Mouse (Mus musculus): ENCODE measurements around the gene Golph3l. TPM values are rescaled to one million over a fixed set of nuclear protein-coding genes. Genes with fewer than 3 reads are reported as not detected.

The Golph3l gene
- polyA plus RNA-seq, 1 experiment from 2014 or later = 25.6 TPM

GRCm38 (mm10) chr3:95632648-95633588, 44.2 kb downstream of the Golph3l start:
- no peak for ATAC-seq
- Histone ChIP-seq H3K27ac (ENCODE audit: low read depth, low read length) (no peak overlapping the region), H3K9ac (ENCODE audit: low read depth, low read length) (no peak overlapping the region), H3K9me3 (ENCODE audit: control insufficient read depth, low read length) (no peaks in the 10 kb centered on the region), H3K4me1 (ENCODE audit: control insufficient read depth, insufficient read depth, low read depth, low read length) (no peaks in the 10 kb centered on the region), H3K4me2 (ENCODE audit: low read length) (no peak overlapping the region), H3K27me3 (replicated peaks; ENCODE audit: control insufficient read depth, insufficient read depth, low read length) (no peaks in the 10 kb centered on the region), H3K4me3 (ENCODE audit: low read length) (no peak overlapping the region), H3K36me3 (ENCODE audit: control insufficient read depth, insufficient read depth, low read length) (peaks cover 28% of the 10 kb centered on the region)
- WGBS = 82% methylated on average over 12 of the region's 12 CpGs

DNA sequence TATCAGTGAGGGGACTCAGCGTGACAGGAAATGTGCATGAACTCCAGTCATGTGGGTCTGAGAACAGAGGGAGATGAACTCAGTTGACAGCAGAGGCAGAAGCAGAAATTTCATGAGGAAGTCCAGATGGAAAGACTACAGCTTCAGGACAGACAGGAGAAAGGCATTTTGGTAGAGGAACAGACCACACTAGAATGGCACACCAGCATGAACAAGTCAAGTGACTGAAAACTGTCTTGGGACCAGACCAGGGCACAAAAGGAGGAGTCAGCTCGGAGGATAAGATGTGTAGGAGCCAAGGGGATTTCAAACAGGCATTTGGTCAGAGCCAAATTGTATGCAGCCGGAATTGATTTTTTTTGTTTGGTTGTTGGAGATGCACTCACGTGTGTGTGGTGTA, 46.9 kb downstream of the Golph3l start:
- no peaks in the 10 kb centered on the region for H3K4me1 ChIP-seq (ENCODE audit: control insufficient read depth, insufficient read depth, low read depth, low read length)
- no peak overlapping the region for H3K4me2 ChIP-seq (ENCODE audit: low read length)
- H3K4me3 ChIP-seq (ENCODE audit: low read length) = no peak overlapping the region
- no peaks in the 10 kb centered on the region for H3K9me3 ChIP-seq (ENCODE audit: control insufficient read depth, low read length)
- no peak for ATAC-seq
- H3K27me3 ChIP-seq (replicated peaks; ENCODE audit: control insufficient read depth, insufficient read depth, low read length) = no peaks in the 10 kb centered on the region
- 84% methylated on average over 4 of the region's 4 CpGs for WGBS
- peaks cover 13% of the 10 kb centered on the region for H3K36me3 ChIP-seq (ENCODE audit: control insufficient read depth, insufficient read depth, low read length)
- no peak overlapping the region for H3K27ac ChIP-seq (ENCODE audit: low read depth, low read length)
- H3K9ac ChIP-seq (ENCODE audit: low read depth, low read length) = no peak overlapping the region

DNA sequence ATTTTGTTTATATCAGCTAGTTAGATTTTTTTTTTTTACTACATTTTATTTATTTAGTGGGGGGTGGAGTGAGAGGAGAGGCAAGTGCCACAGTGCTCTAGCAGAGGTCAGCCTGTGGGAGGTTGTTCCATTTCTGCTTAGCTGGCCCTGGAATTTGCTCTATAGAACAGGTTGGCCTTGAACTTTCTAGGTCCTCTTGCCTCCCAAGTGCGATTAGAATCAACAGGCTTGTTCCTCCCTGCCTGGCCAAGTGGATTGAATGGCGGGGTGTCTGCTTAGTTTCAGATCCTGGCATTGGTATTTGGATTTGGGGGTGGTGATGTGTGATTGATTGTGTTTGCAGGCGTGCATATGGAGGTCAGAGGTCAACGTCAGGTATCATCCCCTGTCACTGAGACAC, 47.3 kb downstream of the Golph3l start:
- Histone ChIP-seq H3K27me3 (replicated peaks; ENCODE audit: control insufficient read depth, insufficient read depth, low read length) (no peaks in the 10 kb centered on the region), H3K9me3 (ENCODE audit: control insufficient read depth, low read length) (no peaks in the 10 kb centered on the region), H3K27ac (ENCODE audit: low read depth, low read length) (no peak overlapping the region), H3K4me1 (ENCODE audit: control insufficient read depth, insufficient read depth, low read depth, low read length) (no peaks in the 10 kb centered on the region), H3K9ac (ENCODE audit: low read depth, low read length) (no peak overlapping the region), H3K4me3 (ENCODE audit: low read length) (no peak overlapping the region), H3K36me3 (ENCODE audit: control insufficient read depth, insufficient read depth, low read length) (peaks cover 13% of the 10 kb centered on the region), H3K4me2 (ENCODE audit: low read length) (no peak overlapping the region)
- 94% methylated on average over 4 of the region's 4 CpGs for WGBS
- no peak for ATAC-seq

DNA sequence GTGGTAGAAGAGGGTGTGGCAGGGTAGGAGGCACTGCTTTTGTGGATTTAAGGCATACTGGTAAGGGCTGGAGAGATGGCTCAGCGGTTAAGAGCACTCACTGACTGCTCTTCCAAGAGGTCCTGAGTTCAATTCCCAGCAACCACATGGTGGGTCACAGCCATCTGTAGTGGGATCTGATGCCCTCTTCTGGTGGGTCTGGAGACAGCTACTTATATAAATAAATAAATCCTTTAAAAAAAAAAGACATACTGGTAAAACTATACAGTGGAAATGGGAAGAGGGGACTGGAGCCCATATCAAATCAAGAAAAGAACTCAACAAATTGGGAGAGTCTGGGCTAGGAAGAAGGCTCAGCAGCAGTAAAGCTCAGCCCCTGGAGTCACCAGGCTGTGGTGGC, 51.0 kb downstream of the Golph3l start:
- no peak for ATAC-seq
- no peak overlapping the region for H3K9ac ChIP-seq (ENCODE audit: low read depth, low read length)
- H3K27me3 ChIP-seq (replicated peaks; ENCODE audit: control insufficient read depth, insufficient read depth, low read length) = no peaks in the 10 kb centered on the region
- H3K4me1 ChIP-seq (ENCODE audit: control insufficient read depth, insufficient read depth, low read depth, low read length) = no peaks in the 10 kb centered on the region
- 0 out of 2 replicates have a peak, but pooled peaks cover 2% of the 10 kb centered on the region for H3K36me3 ChIP-seq (ENCODE audit: control insufficient read depth, insufficient read depth, low read length)
- no peaks in the 10 kb centered on the region for H3K9me3 ChIP-seq (ENCODE audit: control insufficient read depth, low read length)
- no peak overlapping the region for H3K4me2 ChIP-seq (ENCODE audit: low read length)
- H3K4me3 ChIP-seq (ENCODE audit: low read length) = no peak overlapping the region
- H3K27ac ChIP-seq (ENCODE audit: low read depth, low read length) = no peak overlapping the region
- 86% methylated on average over 1 of the region's 1 CpGs for WGBS

DNA sequence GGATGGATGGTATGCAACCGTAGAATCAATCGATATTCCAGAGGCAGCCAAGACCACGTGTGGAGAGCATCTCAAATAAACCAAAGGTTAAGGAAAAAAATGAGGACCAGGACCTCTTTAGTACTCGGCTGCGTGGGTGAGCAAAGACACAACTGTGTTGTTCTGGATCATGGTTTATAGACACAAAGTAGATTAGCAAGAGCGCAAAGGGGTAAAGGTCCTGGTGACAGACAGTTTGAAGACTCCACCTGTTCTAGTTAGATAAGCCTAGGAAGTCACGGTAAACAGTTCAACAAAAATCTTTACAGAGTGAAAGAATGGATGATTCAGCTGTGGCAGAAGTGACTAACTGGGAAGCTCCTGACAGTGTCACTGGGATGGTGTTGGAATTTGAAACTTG, 54.4 kb downstream of the Golph3l start:
- WGBS = 90% methylated on average over 7 of the region's 7 CpGs
- no peak for ATAC-seq
- Histone ChIP-seq H3K9me3 (ENCODE audit: control insufficient read depth, low read length) (no peaks in the 10 kb centered on the region), H3K27ac (ENCODE audit: low read depth, low read length) (no peak overlapping the region), H3K4me1 (ENCODE audit: control insufficient read depth, insufficient read depth, low read depth, low read length) (no peaks in the 10 kb centered on the region), H3K9ac (ENCODE audit: low read depth, low read length) (no peak overlapping the region), H3K36me3 (ENCODE audit: control insufficient read depth, insufficient read depth, low read length) (0 out of 2 replicates have a peak, but pooled peaks cover 2% of the 10 kb centered on the region), H3K27me3 (replicated peaks; ENCODE audit: control insufficient read depth, insufficient read depth, low read length) (no peaks in the 10 kb centered on the region), H3K4me3 (ENCODE audit: low read length) (no peak overlapping the region), H3K4me2 (ENCODE audit: low read length) (no peak overlapping the region)

DNA sequence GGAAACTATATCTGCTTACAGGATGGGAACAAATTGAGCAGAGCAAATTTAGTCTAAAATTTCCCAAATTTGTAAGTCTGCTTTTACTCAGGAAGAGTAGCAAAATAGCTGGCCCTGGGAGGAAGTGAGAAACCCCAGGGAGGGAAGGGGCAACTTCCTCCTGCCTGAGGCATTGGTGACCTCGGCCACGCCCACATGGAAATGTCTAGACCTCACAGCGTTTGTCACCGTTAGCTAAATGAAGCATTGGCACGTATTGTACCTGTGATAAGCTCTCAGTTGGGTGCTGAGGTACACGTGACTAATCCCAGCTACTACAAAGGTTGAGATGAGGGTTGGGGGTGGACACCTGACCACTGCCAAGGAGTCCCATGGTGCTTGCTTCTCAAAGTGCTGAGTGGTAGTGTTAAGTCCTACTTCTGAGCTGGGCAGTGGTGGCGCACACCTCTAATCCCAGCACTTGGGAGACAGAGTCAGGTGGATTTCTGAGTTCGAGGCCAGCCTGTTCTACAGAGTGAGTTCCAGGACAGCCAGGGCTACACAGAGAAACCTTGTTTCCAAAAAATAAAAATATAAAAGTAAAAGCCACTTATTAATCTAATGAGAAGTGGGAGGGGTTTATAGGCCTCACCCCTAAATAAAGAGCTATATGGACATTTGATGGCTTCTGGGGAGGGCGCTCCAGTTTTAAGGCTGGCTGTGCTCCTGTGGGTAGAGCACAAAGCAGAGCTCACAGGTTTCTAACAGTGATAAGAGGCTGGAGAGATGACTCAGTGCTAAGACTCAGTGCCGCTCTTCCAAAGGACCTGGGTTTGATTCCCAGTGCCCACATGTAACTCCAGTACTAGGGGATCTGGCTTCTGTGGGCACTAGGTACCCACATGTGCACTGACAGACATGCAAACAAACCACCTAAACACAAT, 56.8 kb downstream of the Golph3l start:
- Histone ChIP-seq H3K27ac (ENCODE audit: low read depth, low read length) (no peak overlapping the region), H3K27me3 (replicated peaks; ENCODE audit: control insufficient read depth, insufficient read depth, low read length) (no peaks in the 10 kb centered on the region), H3K9me3 (ENCODE audit: control insufficient read depth, low read length) (no peaks in the 10 kb centered on the region), H3K4me2 (ENCODE audit: low read length) (no peak overlapping the region), H3K36me3 (ENCODE audit: control insufficient read depth, insufficient read depth, low read length) (no peaks in the 10 kb centered on the region), H3K4me1 (ENCODE audit: control insufficient read depth, insufficient read depth, low read depth, low read length) (no peaks in the 10 kb centered on the region), H3K9ac (ENCODE audit: low read depth, low read length) (no peak overlapping the region), H3K4me3 (ENCODE audit: low read length) (no peak overlapping the region)
- WGBS = 70% methylated on average over 10 of the region's 10 CpGs
- ATAC-seq = no peak

DNA sequence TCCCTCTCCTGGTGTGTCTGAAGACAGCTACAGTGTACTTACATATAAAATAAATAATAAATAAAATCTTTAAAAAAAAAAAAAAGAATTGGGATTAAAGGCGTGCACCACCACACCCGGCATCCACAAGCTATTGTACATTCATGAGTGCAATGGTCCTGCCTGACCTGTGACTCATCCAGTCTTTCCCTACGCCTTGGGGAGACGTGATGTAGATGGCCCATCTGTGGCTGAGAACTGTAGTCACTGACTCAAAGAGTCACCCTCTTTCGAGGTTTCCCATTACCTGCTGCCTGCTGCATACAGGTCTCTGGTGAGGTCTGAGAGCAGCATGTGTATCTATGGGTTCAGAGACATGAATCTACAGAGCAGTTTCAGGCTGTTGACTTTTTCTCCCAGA, 59.3 kb downstream of the Golph3l start:
- Histone ChIP-seq H3K27ac (ENCODE audit: low read depth, low read length) (no peak overlapping the region), H3K9me3 (ENCODE audit: control insufficient read depth, low read length) (no peaks in the 10 kb centered on the region), H3K36me3 (ENCODE audit: control insufficient read depth, insufficient read depth, low read length) (no peaks in the 10 kb centered on the region), H3K27me3 (replicated peaks; ENCODE audit: control insufficient read depth, insufficient read depth, low read length) (no peaks in the 10 kb centered on the region), H3K4me1 (ENCODE audit: control insufficient read depth, insufficient read depth, low read depth, low read length) (no peaks in the 10 kb centered on the region), H3K4me3 (ENCODE audit: low read length) (no peak overlapping the region), H3K4me2 (ENCODE audit: low read length) (no peak overlapping the region), H3K9ac (ENCODE audit: low read depth, low read length) (no peak overlapping the region)
- ATAC-seq = no peak
- WGBS = 93% methylated on average over 5 of the region's 5 CpGs

- Histone ChIP-seq H3K4me2 (ENCODE audit: low read length) (no peak overlapping the region), H3K4me1 (ENCODE audit: control insufficient read depth, insufficient read depth, low read depth, low read length) (no peaks in the 10 kb centered on the region), H3K36me3 (ENCODE audit: control insufficient read depth, insufficient read depth, low read length) (no peaks in the 10 kb centered on the region), H3K9me3 (ENCODE audit: control insufficient read depth, low read length) (no peaks in the 10 kb centered on the region), H3K27me3 (replicated peaks; ENCODE audit: control insufficient read depth, insufficient read depth, low read length) (no peaks in the 10 kb centered on the region), H3K4me3 (ENCODE audit: low read length) (no peak overlapping the region), H3K27ac (ENCODE audit: low read depth, low read length) (no peak overlapping the region), H3K9ac (ENCODE audit: low read depth, low read length) (no peak overlapping the region)
- no peak for ATAC-seq
- WGBS = 71% methylated on average over 6 of the region's 6 CpGs
Measured at GRCm38 (mm10) chr3:95650276-95651032, 61.7 kb downstream of the Golph3l start.

Measured in hindbrain, embryonic 16.5 days (tissue).